Mouse (Mus musculus) ES-Bruce4 (cell line): ENCODE results near the gene Zcchc14.
A peak's percentile ranks its signal among the peaks of the same experiment; 100 is the strongest.

ENCODE experiments used
- CTCF ChIP-seq: IDR thresholded peaks from one replicate; pipeline ENCODE4 v1.8.1; 2011; ENCODE audit warnings: low read depth, low read length
- EP300 ChIP-seq: IDR thresholded peaks from 2 replicates; pipeline ENCODE4 v1.6.1; 2011; ENCODE audit warnings: low read depth, low read length; ENCODE audit not compliant: insufficient read depth
- POLR2A ChIP-seq: IDR thresholded peaks from one replicate; pipeline ENCODE4 v1.8.1; 2011; ENCODE audit warnings: low read length; ENCODE audit not compliant: insufficient read depth

DNA sequence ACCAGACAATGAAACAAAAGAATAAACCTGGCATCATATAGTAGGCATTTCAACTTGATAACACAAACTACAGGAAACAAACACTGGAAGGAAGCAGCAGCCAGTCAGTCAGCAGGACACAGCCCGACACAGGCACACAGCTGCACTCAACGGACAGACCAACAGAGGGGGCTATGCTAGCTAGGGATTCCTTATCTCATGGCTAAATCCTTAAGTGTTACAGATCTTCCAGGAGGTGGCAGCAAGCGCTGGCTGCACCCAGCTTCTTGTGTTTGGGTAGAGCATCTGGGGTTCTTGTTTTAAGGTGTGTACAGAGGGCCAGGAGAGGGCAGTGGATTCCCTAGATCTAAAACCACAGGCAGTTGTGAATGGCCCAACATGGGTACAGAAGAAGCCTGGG, 49.8 kb downstream of the Zcchc14 start:
- TF ChIP-seq POLR2A = no peak
- TF ChIP-seq CTCF = peak; percentile 97
- TF ChIP-seq EP300 = no peak
